Mouse (Mus musculus): ENCODE results near the gene Islr.

GRCm38 (mm10) chr9:58144664-58145063 is 59.4 kb downstream of the Islr start:
- TF ChIP-seq CTCF (IDR thresholded peaks at IDR 0.05; ENCODE audit: borderline replicate concordance, extremely low read depth, insufficient read depth, insufficient read length) = no peak
- no peak for TF ChIP-seq POLR2A (IDR thresholded peaks at IDR 0.05; ENCODE audit: borderline replicate concordance, extremely low read depth, insufficient read depth, insufficient read length, poor library complexity, severe bottlenecking)

All from brain, embryonic 14.5 days (tissue).